8 mouse cellular contexts compared by ENCODE assay signal in the genomic region with DNA sequence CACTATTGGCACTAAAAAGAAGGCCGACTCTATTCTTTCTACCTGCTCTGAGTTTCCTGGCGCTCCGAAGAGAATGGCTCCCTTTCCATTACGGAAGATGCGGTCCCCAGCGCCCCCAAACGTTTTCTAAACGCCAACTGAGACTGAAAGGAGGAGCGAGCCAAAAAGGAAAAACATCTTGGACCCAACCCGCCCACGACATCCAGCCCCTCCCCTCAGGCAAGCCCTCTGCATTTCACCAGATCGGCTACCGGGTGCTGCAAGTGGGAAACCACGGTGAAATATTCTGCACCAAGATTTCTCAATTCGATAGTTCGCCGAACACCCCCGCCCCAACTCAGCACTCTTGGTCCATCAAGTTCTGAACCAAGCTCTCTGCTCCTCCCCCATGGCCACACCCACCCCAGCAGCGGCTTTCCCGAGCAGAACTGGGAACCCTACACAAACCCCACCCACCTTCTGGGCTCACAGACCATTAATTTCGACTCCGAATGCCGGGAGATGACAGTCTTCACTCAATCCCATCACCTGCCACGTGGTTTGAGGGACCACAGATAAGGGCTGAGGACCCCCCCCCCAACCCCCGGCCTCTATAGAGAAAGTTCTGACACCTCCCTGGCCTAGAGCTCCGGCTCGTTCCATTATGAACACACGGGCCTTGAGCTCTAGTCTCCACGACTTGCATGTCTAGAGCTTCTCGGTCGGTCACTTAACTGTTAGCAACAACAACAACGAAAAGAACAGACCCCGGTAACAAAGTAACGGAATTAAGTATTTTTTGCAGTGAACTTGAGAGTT. TPM values are rescaled to one million over a fixed set of nuclear protein-coding genes. Genes with fewer than 3 reads are reported as not detected.
A peak's percentile ranks its signal among the peaks of the same experiment; 100 is the strongest.
DNase-seq lines count a peak whose midpoint lies in the region; ATAC-seq and TF ChIP-seq lines count a peak whose summit lies in the region.

No protein-coding gene starts in this region.

- H3K4me1 ChIP-seq in ES-Bruce4 (ENCODE audit: control insufficient read depth, insufficient read depth, low read length), result peaks cover 4% of the 10 kb centered on the region
- H3K4me1 ChIP-seq in forebrain, embryonic 13.5 days, result peaks cover 31% of the 10 kb centered on the region
- peaks cover 22% of the 10 kb centered on the region for H3K4me1 ChIP-seq in lung, embryonic 16.5 days (replicated peaks; ENCODE audit: control insufficient read depth, insufficient read depth, low read length)

- no peak for TF ChIP-seq POLR2A in ES-Bruce4 (IDR thresholded peaks at IDR 0.05; ENCODE audit: insufficient read depth, low read length)

- under 1% methylated on average over 34 of the region's 34 CpGs for WGBS in forebrain, embryonic 13.5 days
- WGBS in lung, embryonic 16.5 days, result under 1% methylated on average over 34 of the region's 34 CpGs

- H3K4me2 ChIP-seq in forebrain, embryonic 13.5 days, result peak overlapping the region; percentile 93
- H3K4me2 ChIP-seq in lung, embryonic 16.5 days (ENCODE audit: low read depth, low read length), result peak overlapping the region; percentile 91

- peak overlapping the region; percentile 92 for H3K4me3 ChIP-seq in ES-Bruce4 (ENCODE audit: low read depth, low read length)
- peak overlapping the region; percentile 97 for H3K4me3 ChIP-seq in forebrain, embryonic 13.5 days
- H3K4me3 ChIP-seq in lung, embryonic 16.5 days (ENCODE audit: low read length), result peak overlapping the region; percentile 62

- peak; percentile 26 for TF ChIP-seq CTCF in ES-Bruce4 (IDR thresholded peaks at IDR 0.05; ENCODE audit: low read depth, low read length)

- TF ChIP-seq EP300 in ES-Bruce4 (IDR thresholded peaks at IDR 0.05; ENCODE audit: insufficient read depth, low read depth, low read length), result 0 out of 2 replicates have a peak, but pooled peaks have one; percentile 7

- no peaks in the 10 kb centered on the region for H3K9me3 ChIP-seq in ES-Bruce4 (replicated peaks; ENCODE audit: control insufficient read depth, insufficient read depth, low read length, poor library complexity, severe bottlenecking)
- H3K9me3 ChIP-seq in forebrain, embryonic 13.5 days (replicated peaks), result no peaks in the 10 kb centered on the region
- H3K9me3 ChIP-seq in lung, embryonic 16.5 days (ENCODE audit: control insufficient read depth, low read length), result no peaks in the 10 kb centered on the region

- peak overlapping the region; percentile 64 for H3K27ac ChIP-seq in ES-Bruce4 (ENCODE audit: insufficient read depth, low read length)
- H3K27ac ChIP-seq in forebrain, embryonic 13.5 days, result peak overlapping the region; percentile 87
- peak overlapping the region; percentile 95 for H3K27ac ChIP-seq in lung, embryonic 16.5 days (ENCODE audit: low read length)

- no peaks in the 10 kb centered on the region for H3K36me3 ChIP-seq in ES-Bruce4 (ENCODE audit: control insufficient read depth, insufficient read depth, low read length, poor library complexity, severe bottlenecking)
- H3K36me3 ChIP-seq in forebrain, embryonic 13.5 days (ENCODE audit: poor library complexity, severe bottlenecking), result no peaks in the 10 kb centered on the region
- no peaks in the 10 kb centered on the region for H3K36me3 ChIP-seq in lung, embryonic 16.5 days (ENCODE audit: control insufficient read depth, insufficient read depth, low read length)

- H3K9ac ChIP-seq in ES-Bruce4 (ENCODE audit: low read depth, poor library complexity, severe bottlenecking), result peak overlapping the region; percentile 95
- peak overlapping the region; percentile 96 for H3K9ac ChIP-seq in forebrain, embryonic 13.5 days
- peak overlapping the region; percentile 76 for H3K9ac ChIP-seq in lung, embryonic 16.5 days (ENCODE audit: low read length)

- ATAC-seq in forebrain, embryonic 13.5 days, result no peak
- ATAC-seq in lung, embryonic 16.5 days (ENCODE audit: low read depth), result no peak

- H3K27me3 ChIP-seq in ES-Bruce4 (ENCODE audit: control insufficient read depth, insufficient read depth, low read length, poor library complexity, severe bottlenecking), result no peaks in the 10 kb centered on the region
- H3K27me3 ChIP-seq in forebrain, embryonic 13.5 days, result peaks cover 1% of the 10 kb centered on the region; the same call in 1 of the 2 replicates
- no peaks in the 10 kb centered on the region for H3K27me3 ChIP-seq in lung, embryonic 16.5 days (ENCODE audit: control insufficient read depth, insufficient read depth, low read depth, low read length)

- DNase-seq in c-Kit-positive CD71-positive TER-119-positive erythroid progenitor cells, embryonic 14.5 days (ENCODE audit: low spot score), result peak; percentile 81
- DNase-seq in heart, postnatal 10 days, result peak; percentile 89 to 91
- peak; percentile 78 to 91 for DNase-seq in layer of hippocampus, adult 18-20 months (ENCODE audit: low spot score in 2 of 2)
- peak; percentile 75 for DNase-seq in ovary, adult 18-20 months (ENCODE audit: low spot score)
- peak; percentile 55 for DNase-seq in thymus, postnatal 0 days (ENCODE audit: low spot score)

- intact Hi-C loops in heart, postnatal 10 days (cut with DNase I), result loop anchor here (1.0 to 10.0 kb wide), 6 partner anchors 40 to 351 kb away; partner anchors contain the start of genes Mtmr10 and Trpm1

RNA-seq across cellular contexts. Expression of gene Klf13, which starts 2.3 kb away (rescaled TPM):
- polyA plus RNA-seq in ES-Bruce4 (2011; ENCODE audit: insufficient read depth, insufficient read length, low read depth, missing spikeins), result 36.5 and 38.2 TPM in 2 replicates
- polyA plus RNA-seq in forebrain, embryonic 13.5 days (2015; fragmentation: Nextera tagmentation; extraction: Ambion mirVana), result 30.4 and 33.5 TPM in 2 replicates
- 10 to 100 TPM; 63.9 to 96.0 TPM for total RNA-seq in heart, postnatal 10 days (2021)
- total RNA-seq in layer of hippocampus, adult 18-20 months (2021), result 100 to 1,000 TPM; 202 to 217 TPM
- 39.0 and 40.1 TPM in 2 replicates for polyA plus RNA-seq in lung, embryonic 16.5 days (2015; fragmentation: Nextera tagmentation; extraction: Ambion mirVana)
- polyA plus RNA-seq in thymus, postnatal 0 days (2015; fragmentation: Nextera tagmentation; extraction: Ambion mirVana), result 95.1 and 134 TPM in 2 replicates

RNA-seq across cellular contexts. Expression of gene E030018B13Rik, which starts 19.7 kb away (rescaled TPM):
- polyA plus RNA-seq in ES-Bruce4 (2011; ENCODE audit: insufficient read depth, insufficient read length, low read depth, missing spikeins), result not detected in 2 replicates
- polyA plus RNA-seq in forebrain, embryonic 13.5 days (2015; fragmentation: Nextera tagmentation; extraction: Ambion mirVana), result 0.22 TPM in 1 of 2 replicates, not detected in the other
- not detected for total RNA-seq in heart, postnatal 10 days (2021)
- total RNA-seq in layer of hippocampus, adult 18-20 months (2021), result not detected
- not detected in 2 replicates for polyA plus RNA-seq in lung, embryonic 16.5 days (2015; fragmentation: Nextera tagmentation; extraction: Ambion mirVana)
- 0.21 and 0.40 TPM in 2 replicates for polyA plus RNA-seq in thymus, postnatal 0 days (2015; fragmentation: Nextera tagmentation; extraction: Ambion mirVana)
